Mouse (Mus musculus) adrenal gland, postnatal 14 days (tissue): Measurements from ENCODE around the gene Dcps. TPM values are rescaled to one million over a fixed set of nuclear protein-coding genes. Genes with fewer than 3 reads are reported as not detected.

Experiments used
- DNase-seq: peaks from one replicate; pipeline ENCODE4 v3.0.0; 2021; ENCODE audit warnings: mixed read lengths
- total RNA-seq: library from RNA; stranded (reverse); gene quantifications from 2 replicates; pipeline ENCODE4 v1.2.3, GENCODE M21; 2021

Gene Dcps
- total RNA-seq, 1 experiment from 2014 or later, result 23.2 TPM

GRCm38 (mm10) chr9:35131637-35132397 is 44.0 kb downstream of the Dcps start:
- DNase-seq, result peak; percentile 45

- DNase-seq, result no peak
Observed at GRCm38 (mm10) chr9:35128995-35129418, 46.9 kb downstream of the Dcps start.

- no peak for DNase-seq
Observed at GRCm38 (mm10) chr9:35128564-35128963, 47.3 kb downstream of the Dcps start.

GRCm38 (mm10) chr9:35127561-35127960 is 48.3 kb downstream of the Dcps start:
- DNase-seq, result no peak

GRCm38 (mm10) chr9:35127147-35127546 is 48.7 kb downstream of the Dcps start:
- peak; percentile 59 for DNase-seq

GRCm38 (mm10) chr9:35124678-35124955 is 51.2 kb downstream of the Dcps start:
- no peak for DNase-seq

- no peak for DNase-seq
Observed at GRCm38 (mm10) chr9:35123804-35124677, 51.8 kb downstream of the Dcps start.

GRCm38 (mm10) chr9:35123456-35123803 is 52.4 kb downstream of the Dcps start:
- DNase-seq, result no peak

GRCm38 (mm10) chr9:35122551-35123266 is 53.2 kb downstream of the Dcps start:
- no peak for DNase-seq

- DNase-seq, result no peak
Observed at GRCm38 (mm10) chr9:35119168-35119567, 56.7 kb downstream of the Dcps start, which contains the start of gene St3gal4. Gene St3gal4 (minus strand): TSS chr9:35119268.

GRCm38 (mm10) chr9:35118563-35118962 is 57.3 kb downstream of the Dcps start:
- no peak for DNase-seq

- DNase-seq, result peak; percentile 55
Observed at GRCm38 (mm10) chr9:35117384-35118295, 58.2 kb downstream of the Dcps start.

- DNase-seq, result peak; percentile 92
Observed at GRCm38 (mm10) chr9:35116391-35117381, 59.2 kb downstream of the Dcps start.

- no peak for DNase-seq
Observed at GRCm38 (mm10) chr9:35115804-35116203, 60.1 kb downstream of the Dcps start.

- DNase-seq, result no peak
Observed at GRCm38 (mm10) chr9:35115299-35115698, 60.6 kb downstream of the Dcps start.

GRCm38 (mm10) chr9:35114234-35114633 is 61.6 kb downstream of the Dcps start:
- DNase-seq, result no peak

- DNase-seq, result peak; percentile 71
Observed at GRCm38 (mm10) chr9:35111941-35112595, 63.8 kb downstream of the Dcps start.

- DNase-seq, result no peak
Observed at GRCm38 (mm10) chr9:35111446-35111845, 64.4 kb downstream of the Dcps start.

- peak; percentile 46 for DNase-seq
Observed at GRCm38 (mm10) chr9:35110567-35110966, 65.3 kb downstream of the Dcps start.

GRCm38 (mm10) chr9:35110051-35110450 is 65.8 kb downstream of the Dcps start:
- no peak for DNase-seq
